Mouse (Mus musculus) hindbrain, embryonic 12.5 days (tissue): Measurements from ENCODE around the gene Krt32. TPM values are rescaled to one million over a fixed set of nuclear protein-coding genes. Genes with fewer than 3 reads are reported as not detected.
A peak's percentile ranks its signal among the peaks of the same experiment; 100 is the strongest.

ENCODE experiments used
- ATAC-seq: fragments of 200-750 bp; cut with Nextera tagmentation; 2 replicates; pipeline ENCODE4 v1.8.0; 2017; ENCODE audit warnings: moderate TSS enrichment; ENCODE audit not compliant: low FRiP score
- H3K27ac ChIP-seq: fragments of 300-500 bp; sonication (generic); 2 replicates; pipeline ENCODE4 v1.5.1; 2016; ENCODE audit warnings: mild to moderate bottlenecking
- H3K27me3 ChIP-seq: fragments of 300-500 bp; sonication (generic); 2 replicates; pipeline ENCODE4 v1.6.1; 2016; ENCODE audit warnings: mild to moderate bottlenecking
- H3K36me3 ChIP-seq: fragments of 300-500 bp; sonication (generic); 2 replicates; pipeline ENCODE4 v1.6.1; 2016; ENCODE audit warnings: mild to moderate bottlenecking
- H3K4me1 ChIP-seq: fragments of 300-500 bp; sonication (generic); 2 replicates; pipeline ENCODE4 v1.6.1; 2016
- H3K4me2 ChIP-seq: fragments of 300-500 bp; sonication (generic); replicated peaks from 2 replicates; pipeline ENCODE4 v1.6.1; 2016; ENCODE audit warnings: mild to moderate bottlenecking
- H3K4me3 ChIP-seq: fragments of 300-500 bp; sonication (generic); 2 replicates; pipeline ENCODE4 v1.5.1; 2016; ENCODE audit warnings: mild to moderate bottlenecking
- H3K9ac ChIP-seq: fragments of 300-500 bp; sonication (generic); 2 replicates; pipeline ENCODE4 v1.6.1; 2016; ENCODE audit warnings: mild to moderate bottlenecking, moderate library complexity
- H3K9me3 ChIP-seq: fragments of 300-500 bp; sonication (generic); replicated peaks from 2 replicates; pipeline ENCODE4 v1.6.1; 2016; ENCODE audit warnings: mild to moderate bottlenecking
- WGBS: fragments of 180-500 bp; shearing (Covaris S2); methylation state at CpG from one replicate; pipeline ENCODE4 v1.1.7; 2016; 5-methylcytosine and 5-hydroxymethylcytosine counted together
- polyA plus RNA-seq: library from polyadenylated mRNA; unstranded; fragments of >200 nt; fragmentation: Nextera tagmentation; extraction: Ambion mirVana; gene quantifications from 2 replicates; pipeline ENCODE4 v1.2.1, GENCODE M21; 2016

Gene Krt32
- not detected in 2 replicates for polyA plus RNA-seq

- no peak for ATAC-seq
- no peak within 1 kb of the TSS for H3K27ac ChIP-seq
- H3K9ac ChIP-seq: no peak within 1 kb of the TSS
- no peak within 1 kb of the TSS for H3K4me2 ChIP-seq
- H3K9me3 ChIP-seq: no peaks in the 10 kb centered on the region
- H3K4me1 ChIP-seq: no peaks in the 10 kb centered on the region
- H3K4me3 ChIP-seq: no peak within 1 kb of the TSS
- H3K36me3 ChIP-seq: no peaks in the 10 kb centered on the region
- H3K27me3 ChIP-seq: no peaks in the 10 kb centered on the region
- WGBS: 98% methylated on average over 10 of the region's 10 CpGs
These were observed at the start of gene Krt32 for GRCm38 (mm10) chr11:100087861-100088260. Gene Krt32 (minus strand): TSS chr11:100088226.

- Histone ChIP-seq H3K4me2 (no peak overlapping the region), H3K27ac (no peak overlapping the region), H3K4me1 (peaks cover 23% of the 10 kb centered on the region), H3K27me3 (peaks cover 10% of the 10 kb centered on the region), H3K36me3 (no peaks in the 10 kb centered on the region), H3K4me3 (no peak overlapping the region), H3K9me3 (no peaks in the 10 kb centered on the region), H3K9ac (no peak overlapping the region)
- WGBS: 35% methylated on average over 5 of the region's 5 CpGs
- peak; percentile 58; the same call in 1 of the 2 replicates for ATAC-seq
These were observed 49.7 kb upstream of the Krt32 start for GRCm38 (mm10) chr11:100137693-100138092.

- Histone ChIP-seq H3K4me3 (no peak overlapping the region), H3K4me1 (peaks cover 23% of the 10 kb centered on the region), H3K27me3 (peaks cover 6% of the 10 kb centered on the region), H3K36me3 (no peaks in the 10 kb centered on the region), H3K9ac (no peak overlapping the region), H3K4me2 (no peak overlapping the region), H3K27ac (no peak overlapping the region), H3K9me3 (no peaks in the 10 kb centered on the region)
- WGBS: 46% methylated on average over 5 of the region's 5 CpGs
- ATAC-seq: no peak
These were observed 48.5 kb upstream of the Krt32 start for GRCm38 (mm10) chr11:100136559-100136958.

DNA sequence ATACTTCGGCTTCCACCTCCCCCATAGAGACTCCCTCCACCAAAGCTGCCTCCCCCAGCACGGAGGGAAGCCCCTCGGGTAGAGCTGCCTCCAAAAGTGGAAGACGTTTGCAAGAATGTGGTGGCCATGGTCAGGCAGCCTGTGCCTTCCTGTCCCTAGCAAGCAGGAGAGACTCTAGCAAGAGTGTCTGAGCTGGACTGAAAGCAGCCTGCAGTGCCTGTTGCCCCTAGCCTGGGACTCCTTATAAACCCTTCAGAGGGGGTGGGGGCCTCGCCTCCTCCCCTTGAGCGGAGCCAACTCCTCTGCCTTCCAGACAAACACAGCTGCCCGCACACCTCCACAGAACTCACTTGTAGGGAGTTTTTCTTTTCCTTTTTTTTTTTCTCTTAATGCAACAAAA lies 47.7 kb upstream of the Krt32 start, which contains the start of gene Krt15:
Krt15 (minus strand) TSS at position 198 of the 400 bp plus-strand sequence.
- Histone ChIP-seq H3K4me3 (no peak within 1 kb of the TSS), H3K9ac (no peak within 1 kb of the TSS), H3K27ac (no peak within 1 kb of the TSS), H3K4me1 (peaks cover 23% of the 10 kb centered on the region), H3K27me3 (peaks cover 6% of the 10 kb centered on the region), H3K4me2 (no peak within 1 kb of the TSS), H3K36me3 (no peaks in the 10 kb centered on the region), H3K9me3 (no peaks in the 10 kb centered on the region)
- no peak for ATAC-seq
- WGBS: 72% methylated on average over 7 of the region's 7 CpGs

- no peaks in the 10 kb centered on the region for H3K4me1 ChIP-seq
- ATAC-seq: no peak
- no peak overlapping the region for H3K9ac ChIP-seq
- H3K27ac ChIP-seq: no peak overlapping the region
- WGBS: 80% methylated on average over 7 of the region's 7 CpGs
- no peaks in the 10 kb centered on the region for H3K9me3 ChIP-seq
- H3K36me3 ChIP-seq: no peaks in the 10 kb centered on the region
- H3K27me3 ChIP-seq: no peaks in the 10 kb centered on the region
- H3K4me3 ChIP-seq: no peak overlapping the region
- H3K4me2 ChIP-seq: no peak overlapping the region
These were observed 36.9 kb upstream of the Krt32 start for GRCm38 (mm10) chr11:100124901-100125300.

- ATAC-seq: no peak
These were observed 33.4 kb upstream of the Krt32 start, which contains the start of gene Krt13 for GRCm38 (mm10) chr11:100121466-100121865. Gene Krt13 (minus strand): TSS chr11:100121566.

GRCm38 (mm10) chr11:100120331-100120730 lies 32.3 kb upstream of the Krt32 start:
- 86% methylated on average over 5 of the region's 5 CpGs for WGBS
- no peak overlapping the region for H3K27ac ChIP-seq
- H3K27me3 ChIP-seq: no peaks in the 10 kb centered on the region
- H3K4me2 ChIP-seq: no peak overlapping the region
- no peak overlapping the region for H3K9ac ChIP-seq
- ATAC-seq: no peak
- H3K36me3 ChIP-seq: no peaks in the 10 kb centered on the region
- no peak overlapping the region for H3K4me3 ChIP-seq
- H3K4me1 ChIP-seq: no peaks in the 10 kb centered on the region
- no peaks in the 10 kb centered on the region for H3K9me3 ChIP-seq

More at GRCm38 (mm10) chr11:100121466-100121865, 33.4 kb upstream of the Krt32 start, which contains the start of gene Krt13:
- Histone ChIP-seq H3K27me3 (no peaks in the 10 kb centered on the region), H3K9ac (no peak within 1 kb of the TSS), H3K4me3 (no peak within 1 kb of the TSS), H3K27ac (no peak within 1 kb of the TSS), H3K9me3 (no peaks in the 10 kb centered on the region), H3K4me1 (no peaks in the 10 kb centered on the region), H3K4me2 (no peak within 1 kb of the TSS), H3K36me3 (no peaks in the 10 kb centered on the region)
- 81% methylated on average over 3 of the region's 3 CpGs for WGBS

DNA sequence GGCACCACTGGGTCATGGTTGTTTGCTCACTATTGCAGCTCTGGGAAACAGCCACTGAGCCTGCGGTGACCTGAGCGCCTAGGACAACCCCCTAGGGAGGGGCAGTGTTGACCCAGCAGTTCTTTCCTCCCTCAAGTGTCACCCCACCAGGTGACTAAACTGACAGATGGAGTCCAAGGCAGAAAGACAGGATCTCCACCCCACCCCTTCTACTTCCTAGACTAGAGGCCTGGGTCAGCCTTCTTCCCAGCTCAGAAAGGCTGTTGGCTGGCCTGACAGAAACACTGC lies 25.7 kb upstream of the Krt32 start:
- Histone ChIP-seq H3K9ac (no peak overlapping the region), H3K27me3 (no peaks in the 10 kb centered on the region), H3K9me3 (no peaks in the 10 kb centered on the region), H3K4me2 (no peak overlapping the region), H3K4me1 (no peaks in the 10 kb centered on the region), H3K27ac (no peak overlapping the region), H3K36me3 (no peaks in the 10 kb centered on the region), H3K4me3 (no peak overlapping the region)
- WGBS: 57% methylated on average over 2 of the region's 2 CpGs
- ATAC-seq: no peak

DNA sequence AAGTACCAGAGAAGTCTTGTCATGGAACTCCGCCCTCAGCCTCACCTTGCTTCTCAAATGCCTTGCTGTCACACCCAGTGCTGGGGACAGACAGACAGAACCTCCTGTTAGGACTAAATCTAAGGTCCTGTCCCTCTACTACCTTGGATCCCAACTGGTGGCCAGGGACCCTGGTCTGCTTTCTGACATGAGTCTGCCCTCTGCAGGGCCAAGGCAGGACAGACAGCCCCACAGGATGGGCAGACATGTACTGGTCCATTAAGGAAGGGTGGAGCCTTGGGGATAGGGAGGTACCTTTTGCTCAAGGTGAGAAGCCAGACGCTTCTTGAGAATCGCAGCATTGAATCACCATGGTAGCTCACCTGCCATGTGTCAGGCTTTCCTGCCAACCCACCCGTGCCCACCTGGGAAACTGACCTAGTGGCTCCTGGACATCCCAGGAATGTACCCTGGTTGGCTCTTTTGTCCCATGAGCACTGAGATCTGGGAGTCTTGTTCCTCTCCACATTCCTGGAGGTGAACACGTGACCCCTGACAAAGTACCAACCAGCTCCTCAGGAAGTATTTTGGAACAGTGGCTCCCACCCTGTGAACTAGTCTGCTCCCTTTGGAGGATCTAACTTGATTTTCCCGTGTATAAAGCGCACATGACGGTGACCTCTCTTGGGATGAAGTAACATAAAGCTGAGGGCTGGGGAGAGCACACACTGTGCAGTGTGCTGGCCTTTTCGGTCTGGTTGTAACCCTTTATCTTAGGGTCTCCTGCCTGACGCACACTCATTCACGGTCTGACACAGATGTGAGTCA lies 25.1 kb upstream of the Krt32 start:
- no peaks in the 10 kb centered on the region for H3K27me3 ChIP-seq
- WGBS: 80% methylated on average over 11 of the region's 11 CpGs
- no peak overlapping the region for H3K4me3 ChIP-seq
- H3K9me3 ChIP-seq: no peaks in the 10 kb centered on the region
- H3K4me2 ChIP-seq: no peak overlapping the region
- H3K9ac ChIP-seq: no peak overlapping the region
- no peak for ATAC-seq
- H3K4me1 ChIP-seq: no peaks in the 10 kb centered on the region
- no peak overlapping the region for H3K27ac ChIP-seq
- no peaks in the 10 kb centered on the region for H3K36me3 ChIP-seq

DNA sequence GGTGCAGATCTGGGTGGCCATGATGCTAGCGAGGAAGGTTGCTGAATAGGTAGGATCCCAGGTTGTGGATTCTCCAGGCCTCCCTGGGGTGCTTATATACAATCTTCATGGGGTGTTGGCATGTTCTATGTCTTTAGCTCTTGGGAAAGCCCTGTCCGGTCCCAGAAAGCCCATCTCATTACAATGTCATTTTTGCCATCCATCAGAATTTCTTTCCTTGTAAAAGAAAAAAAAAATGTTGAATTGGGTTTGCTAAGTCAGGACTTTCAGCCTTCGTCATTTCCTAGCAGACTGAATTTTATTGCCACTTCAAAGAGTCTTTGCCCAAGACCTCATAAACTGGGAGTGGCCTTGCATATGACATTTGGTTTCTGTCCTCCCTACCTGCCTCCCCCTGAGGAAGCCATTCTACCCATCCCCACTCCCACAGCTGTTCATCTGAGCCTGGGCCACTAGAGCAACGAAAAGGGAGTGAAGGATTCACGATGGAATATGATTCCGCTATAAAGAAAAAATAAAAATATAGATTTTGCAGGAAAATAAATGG lies 17.6 kb upstream of the Krt32 start, which contains the start of gene Krt36:
Krt36 (minus strand) TSS at position 51 of the 547 bp plus-strand sequence.
- H3K27me3 ChIP-seq: no peaks in the 10 kb centered on the region
- H3K9me3 ChIP-seq: no peaks in the 10 kb centered on the region
- H3K36me3 ChIP-seq: no peaks in the 10 kb centered on the region
- no peak within 1 kb of the TSS for H3K27ac ChIP-seq
- no peak within 1 kb of the TSS for H3K9ac ChIP-seq
- no peak within 1 kb of the TSS for H3K4me3 ChIP-seq
- no peak for ATAC-seq
- 93% methylated on average over 6 of the region's 6 CpGs for WGBS
- no peaks in the 10 kb centered on the region for H3K4me1 ChIP-seq
- no peak within 1 kb of the TSS for H3K4me2 ChIP-seq

GRCm38 (mm10) chr11:100102693-100103429 lies 14.8 kb upstream of the Krt32 start:
- H3K27ac ChIP-seq: no peak overlapping the region
- WGBS: 58% methylated on average over 15 of the region's 15 CpGs
- H3K9me3 ChIP-seq: no peaks in the 10 kb centered on the region
- no peaks in the 10 kb centered on the region for H3K27me3 ChIP-seq
- no peaks in the 10 kb centered on the region for H3K36me3 ChIP-seq
- no peak overlapping the region for H3K4me3 ChIP-seq
- no peak overlapping the region for H3K4me2 ChIP-seq
- H3K4me1 ChIP-seq: peaks cover 8% of the 10 kb centered on the region
- H3K9ac ChIP-seq: no peak overlapping the region
- no peak for ATAC-seq

- Histone ChIP-seq H3K9me3 (no peaks in the 10 kb centered on the region), H3K4me3 (no peak overlapping the region), H3K27ac (no peak overlapping the region), H3K36me3 (no peaks in the 10 kb centered on the region), H3K4me2 (no peak overlapping the region), H3K9ac (no peak overlapping the region), H3K27me3 (no peaks in the 10 kb centered on the region), H3K4me1 (peaks cover 10% of the 10 kb centered on the region)
- no peak for ATAC-seq
- 88% methylated on average over 4 of the region's 4 CpGs for WGBS
These were observed 12.4 kb upstream of the Krt32 start for GRCm38 (mm10) chr11:100100391-100100790.
